Mouse (Mus musculus): ENCODE results near the gene Vipr1. TPM values are rescaled to one million over a fixed set of nuclear protein-coding genes. Genes with fewer than 3 reads are reported as not detected.

Vipr1 gene
- polyA plus RNA-seq, 1 experiment from 2014 or later, result 0.33 TPM

DNA sequence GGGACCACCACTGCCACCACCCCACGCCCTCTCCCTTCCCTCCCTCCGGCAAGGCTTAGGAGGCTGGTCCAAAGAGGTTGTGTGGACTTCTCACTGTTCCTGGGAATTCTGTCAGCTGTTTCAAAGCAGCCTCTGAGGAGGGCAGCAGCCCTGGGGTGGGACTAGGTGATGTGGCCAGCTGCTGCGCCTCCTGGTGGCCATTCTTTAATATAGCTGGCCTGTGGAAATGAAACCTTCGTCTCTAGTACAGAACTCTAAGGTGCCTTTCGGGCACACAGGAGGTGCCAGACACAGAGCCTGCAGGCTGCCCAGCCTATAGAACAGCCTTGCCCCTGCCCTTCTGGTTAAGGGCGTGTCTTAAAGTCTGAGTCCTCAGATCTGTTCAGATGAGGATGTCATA is 37.0 kb downstream of the Vipr1 start:
- peaks cover 11% of the 10 kb centered on the region for H3K4me1 ChIP-seq
- H3K9ac ChIP-seq, result peak overlapping the region; percentile 47; the same call in 1 of the 2 replicates
- no peak overlapping the region for H3K27ac ChIP-seq (replicated peaks)
- no peaks in the 10 kb centered on the region for H3K9me3 ChIP-seq
- 0 out of 2 replicates have a peak, but pooled peaks cover 4% of the 10 kb centered on the region for H3K27me3 ChIP-seq (replicated peaks)
- 11% methylated on average over 6 of the region's 6 CpGs for WGBS
- H3K4me3 ChIP-seq, result no peak overlapping the region
- no peak for ATAC-seq (ENCODE audit: extremely low read depth, insufficient number of reproducible peaks, low FRiP score, low TSS enrichment)
- peaks cover 8% of the 10 kb centered on the region for H3K36me3 ChIP-seq
- no peak overlapping the region for H3K4me2 ChIP-seq

DNA sequence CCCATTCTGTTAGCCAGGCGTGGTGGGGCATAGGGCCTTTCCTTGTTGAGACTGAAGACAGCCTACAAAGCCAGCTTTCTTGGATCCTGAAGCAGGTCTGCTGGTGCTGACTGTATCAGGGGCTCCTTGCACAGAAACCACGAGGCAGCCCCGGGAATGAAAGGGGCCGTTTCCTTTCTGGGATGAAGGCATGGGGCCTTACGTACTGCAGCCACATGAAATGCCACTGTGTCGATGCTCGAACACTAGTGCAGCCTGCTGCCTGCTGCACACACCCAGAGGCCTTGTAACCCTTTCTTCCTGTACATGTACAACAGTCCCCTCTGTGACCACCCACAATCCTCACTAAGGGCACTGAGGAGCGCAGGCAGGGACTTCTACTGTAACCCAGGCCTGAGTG is 38.7 kb downstream of the Vipr1 start:
- no peak for ATAC-seq (ENCODE audit: extremely low read depth, insufficient number of reproducible peaks, low FRiP score, low TSS enrichment)
- peaks cover 11% of the 10 kb centered on the region for H3K4me1 ChIP-seq
- H3K4me3 ChIP-seq, result no peak overlapping the region
- H3K9ac ChIP-seq, result 0 out of 2 replicates have a peak overlapping the region, but pooled peaks have one; percentile 28
- H3K9me3 ChIP-seq, result no peaks in the 10 kb centered on the region
- H3K27ac ChIP-seq (replicated peaks), result no peak overlapping the region
- WGBS, result 74% methylated on average over 8 of the region's 8 CpGs
- 0 out of 2 replicates have a peak, but pooled peaks cover 4% of the 10 kb centered on the region for H3K27me3 ChIP-seq (replicated peaks)
- peaks cover 21% of the 10 kb centered on the region for H3K36me3 ChIP-seq
- H3K4me2 ChIP-seq, result no peak overlapping the region

DNA sequence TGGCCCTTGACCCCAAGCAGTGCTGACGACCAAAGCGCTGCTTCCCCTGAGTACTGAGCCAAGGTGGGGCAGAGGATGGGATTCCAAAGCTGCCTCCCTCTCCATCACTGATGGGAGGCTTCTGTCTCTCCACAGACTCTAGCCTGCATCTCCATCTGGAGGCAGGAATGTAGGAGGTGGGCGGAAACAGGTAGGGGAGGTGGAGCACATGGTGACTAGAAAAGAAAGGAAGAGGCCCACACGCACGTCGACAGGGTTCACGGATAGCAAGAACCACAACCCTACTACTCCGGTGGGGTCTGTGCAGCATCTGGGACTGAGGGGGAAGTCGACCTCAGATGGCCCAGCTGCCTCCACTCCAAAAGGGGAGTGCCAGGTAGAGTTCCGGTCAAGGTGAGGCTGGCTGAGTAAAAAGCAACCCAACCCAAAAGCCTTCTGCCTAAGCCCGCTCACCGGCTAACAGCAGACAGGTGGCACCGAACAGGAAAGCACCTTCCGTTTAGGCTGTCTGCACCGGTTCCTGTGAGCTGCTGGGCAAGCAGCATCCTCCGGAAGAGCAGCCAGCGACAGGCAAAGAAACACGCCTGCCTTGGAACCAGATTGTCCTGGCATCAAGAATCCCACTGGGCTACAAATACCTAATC is 39.6 kb downstream of the Vipr1 start:
- 0 out of 2 replicates have a peak, but pooled peaks cover 4% of the 10 kb centered on the region for H3K27me3 ChIP-seq (replicated peaks)
- no peak overlapping the region for H3K27ac ChIP-seq (replicated peaks)
- no peak for ATAC-seq (ENCODE audit: extremely low read depth, insufficient number of reproducible peaks, low FRiP score, low TSS enrichment)
- H3K4me1 ChIP-seq, result peaks cover 7% of the 10 kb centered on the region
- 69% methylated on average over 18 of the region's 18 CpGs for WGBS
- H3K9me3 ChIP-seq, result no peaks in the 10 kb centered on the region
- no peak overlapping the region for H3K4me3 ChIP-seq
- no peak overlapping the region for H3K9ac ChIP-seq
- peaks cover 27% of the 10 kb centered on the region for H3K36me3 ChIP-seq
- no peak overlapping the region for H3K4me2 ChIP-seq

DNA sequence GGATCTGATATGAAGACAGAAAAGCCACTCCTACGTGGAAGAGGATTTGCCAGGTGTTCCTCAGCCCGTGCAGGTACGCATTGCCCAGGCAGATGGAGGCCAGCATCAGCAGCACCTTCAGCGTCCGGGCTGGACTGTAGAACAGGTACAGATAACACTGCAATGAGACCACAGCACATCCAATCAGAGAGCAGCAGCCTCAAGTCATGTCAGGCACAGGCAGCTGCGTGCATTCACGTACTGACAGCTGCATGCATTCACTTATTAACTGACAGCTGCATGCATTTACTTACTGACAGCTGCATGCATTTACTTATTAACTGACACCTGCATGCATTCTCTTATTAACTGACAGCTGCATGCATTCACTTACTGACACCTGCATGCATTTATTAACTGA is 42.2 kb downstream of the Vipr1 start:
- no peak overlapping the region for H3K4me2 ChIP-seq
- no peak overlapping the region for H3K27ac ChIP-seq (replicated peaks)
- no peak overlapping the region for H3K9ac ChIP-seq
- H3K36me3 ChIP-seq, result peaks cover 48% of the 10 kb centered on the region
- ATAC-seq (ENCODE audit: extremely low read depth, insufficient number of reproducible peaks, low FRiP score, low TSS enrichment), result no peak
- no peaks in the 10 kb centered on the region for H3K9me3 ChIP-seq
- 66% methylated on average over 7 of the region's 7 CpGs for WGBS
- H3K4me1 ChIP-seq, result no peaks in the 10 kb centered on the region
- no peak overlapping the region for H3K4me3 ChIP-seq
- H3K27me3 ChIP-seq (replicated peaks), result no peaks in the 10 kb centered on the region

DNA sequence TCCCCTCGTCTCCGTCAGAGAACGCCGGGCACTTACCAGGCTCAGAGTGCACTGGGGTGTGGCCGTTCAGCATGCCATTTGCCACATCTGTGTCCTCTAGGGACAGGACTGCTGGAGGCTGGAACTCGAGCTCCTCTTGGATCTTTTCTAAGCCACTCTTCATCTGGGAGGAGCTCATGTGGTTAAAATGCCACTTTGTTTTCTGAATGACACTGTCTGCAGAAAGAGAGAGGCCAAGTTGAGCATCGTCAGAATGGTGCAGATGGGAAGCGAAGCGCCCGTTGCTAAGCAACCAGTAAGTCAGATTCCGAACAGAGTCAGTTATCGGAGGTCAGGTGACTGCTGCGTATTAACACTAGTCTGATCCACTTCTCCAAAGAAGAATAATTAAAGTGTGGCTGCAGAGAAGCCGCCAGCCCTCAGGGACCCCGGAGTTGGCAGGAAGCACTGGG is 47.7 kb downstream of the Vipr1 start:
- 73% methylated on average over 15 of the region's 15 CpGs for WGBS
- Histone ChIP-seq H3K36me3 (peaks cover 55% of the 10 kb centered on the region), H3K4me2 (no peak overlapping the region), H3K4me1 (no peaks in the 10 kb centered on the region), H3K27me3 (replicated peaks) (no peaks in the 10 kb centered on the region), H3K27ac (replicated peaks) (no peak overlapping the region), H3K9me3 (no peaks in the 10 kb centered on the region), H3K9ac (no peak overlapping the region), H3K4me3 (no peak overlapping the region)
- ATAC-seq (ENCODE audit: extremely low read depth, insufficient number of reproducible peaks, low FRiP score, low TSS enrichment), result no peak

DNA sequence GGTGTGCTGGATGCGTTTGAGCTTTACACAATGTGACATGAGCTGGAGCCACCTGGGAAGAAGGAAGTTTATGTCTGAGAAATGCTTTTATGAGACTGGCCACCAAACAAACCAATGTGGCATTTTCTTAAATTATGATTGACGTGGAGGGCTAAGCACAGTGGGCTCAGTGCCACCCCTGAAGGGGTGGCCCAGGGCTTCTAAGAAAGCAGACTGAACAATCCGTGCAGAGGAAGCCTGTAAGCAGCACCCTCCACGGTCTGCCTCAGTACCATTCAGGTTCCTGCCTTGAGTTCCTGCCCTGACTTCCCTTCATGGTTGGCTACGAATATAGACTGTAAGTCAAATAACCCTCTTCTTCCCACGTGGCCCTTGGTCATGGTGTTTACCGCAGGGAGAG is 48.2 kb downstream of the Vipr1 start:
- Histone ChIP-seq H3K4me3 (no peak overlapping the region), H3K4me1 (no peaks in the 10 kb centered on the region), H3K27ac (replicated peaks) (no peak overlapping the region), H3K4me2 (no peak overlapping the region), H3K36me3 (peaks cover 52% of the 10 kb centered on the region), H3K9me3 (no peaks in the 10 kb centered on the region), H3K9ac (no peak overlapping the region), H3K27me3 (replicated peaks) (no peaks in the 10 kb centered on the region)
- WGBS, result 81% methylated on average over 7 of the region's 7 CpGs
- no peak for ATAC-seq (ENCODE audit: extremely low read depth, insufficient number of reproducible peaks, low FRiP score, low TSS enrichment)

DNA sequence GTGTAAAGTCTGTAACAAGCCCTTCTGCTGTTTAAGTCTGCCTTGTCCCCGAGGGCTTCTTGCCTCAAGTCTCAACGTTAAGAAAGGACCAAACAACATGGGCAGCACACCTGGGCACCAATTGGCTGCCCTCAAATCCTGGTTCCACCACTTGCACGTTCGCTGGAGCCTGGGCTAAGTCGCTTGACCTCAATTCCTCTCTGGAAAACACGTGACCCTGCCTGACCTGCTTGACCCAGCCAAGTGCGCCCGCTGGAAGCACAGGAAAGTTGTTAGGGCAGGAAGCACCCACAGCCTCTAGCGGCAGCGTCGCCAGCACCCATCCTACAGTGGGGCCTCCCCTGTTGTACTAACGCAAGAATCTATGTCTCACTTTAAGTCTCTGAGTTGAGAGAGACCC is 52.2 kb downstream of the Vipr1 start:
- Histone ChIP-seq H3K27ac (replicated peaks) (no peak overlapping the region), H3K27me3 (replicated peaks) (no peaks in the 10 kb centered on the region), H3K9ac (no peak overlapping the region), H3K4me1 (no peaks in the 10 kb centered on the region), H3K4me3 (no peak overlapping the region), H3K4me2 (no peak overlapping the region), H3K9me3 (no peaks in the 10 kb centered on the region), H3K36me3 (peaks cover 37% of the 10 kb centered on the region)
- no peak for ATAC-seq (ENCODE audit: extremely low read depth, insufficient number of reproducible peaks, low FRiP score, low TSS enrichment)
- 73% methylated on average over 12 of the region's 12 CpGs for WGBS

DNA sequence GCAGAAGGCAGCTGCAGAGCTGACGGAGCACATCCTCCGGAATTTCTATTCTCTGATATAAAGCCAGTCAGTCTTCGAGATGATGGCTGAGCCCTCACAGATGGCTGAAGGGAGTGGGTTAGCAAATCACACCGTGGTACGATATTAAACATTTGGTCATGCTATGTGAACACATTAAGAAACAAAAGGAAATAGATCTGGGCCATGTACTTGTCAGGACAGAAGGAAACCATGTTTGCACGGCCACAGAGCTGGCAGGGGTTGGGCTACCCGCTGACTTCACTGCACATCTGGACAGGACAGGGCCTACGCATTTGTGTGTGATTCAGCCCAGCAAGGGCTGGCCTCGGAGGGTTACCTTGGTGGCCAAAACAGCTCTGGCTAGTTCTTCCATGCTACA is 54.1 kb downstream of the Vipr1 start:
- no peaks in the 10 kb centered on the region for H3K4me1 ChIP-seq
- H3K9ac ChIP-seq, result no peak overlapping the region
- H3K27ac ChIP-seq (replicated peaks), result no peak overlapping the region
- no peak for ATAC-seq (ENCODE audit: extremely low read depth, insufficient number of reproducible peaks, low FRiP score, low TSS enrichment)
- 84% methylated on average over 9 of the region's 9 CpGs for WGBS
- peaks cover 32% of the 10 kb centered on the region for H3K36me3 ChIP-seq
- no peak overlapping the region for H3K4me2 ChIP-seq
- H3K27me3 ChIP-seq (replicated peaks), result no peaks in the 10 kb centered on the region
- H3K4me3 ChIP-seq, result no peak overlapping the region
- H3K9me3 ChIP-seq, result no peaks in the 10 kb centered on the region

DNA sequence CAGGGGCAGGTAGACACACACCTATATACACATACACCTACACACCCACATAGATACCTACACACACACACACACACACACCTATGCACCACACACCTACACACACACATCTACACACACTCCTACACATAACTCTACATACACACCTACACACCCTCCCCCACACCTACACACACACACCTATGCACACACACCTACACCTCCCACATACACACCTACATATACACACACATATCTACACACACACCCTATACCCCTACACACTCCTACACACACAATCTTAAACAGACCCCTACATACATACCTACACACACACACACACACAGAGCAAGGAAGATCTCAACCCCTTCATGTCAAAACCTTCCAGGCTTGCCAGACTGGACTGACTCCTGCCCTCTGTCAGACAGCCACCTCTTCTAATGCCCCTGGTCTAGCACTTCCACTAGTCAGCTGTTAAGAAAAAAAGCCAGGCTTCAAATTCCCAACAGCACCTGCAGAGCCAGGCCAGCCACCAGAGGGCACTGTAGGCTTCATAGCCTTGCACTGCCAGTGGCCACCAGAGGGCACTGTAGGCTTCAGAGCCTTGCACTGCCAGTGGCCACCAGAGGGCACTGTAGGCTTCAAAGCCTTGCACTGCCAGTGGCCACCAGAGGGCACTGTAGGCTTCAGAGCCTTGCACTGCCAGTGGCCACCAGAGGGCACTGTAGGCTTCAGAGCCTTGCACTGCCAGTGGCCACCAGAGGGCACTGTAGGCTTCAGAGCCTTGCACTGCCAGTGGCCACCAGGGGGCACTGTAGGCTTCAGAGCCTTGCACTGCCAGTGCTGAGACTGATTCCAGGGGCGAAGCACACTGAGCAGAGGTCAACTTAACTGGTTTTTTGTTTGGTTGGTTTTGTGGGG is 54.9 kb downstream of the Vipr1 start:
- H3K4me3 ChIP-seq, result no peak overlapping the region
- 94% methylated on average over 1 of the region's 1 CpGs for WGBS
- no peak for ATAC-seq (ENCODE audit: extremely low read depth, insufficient number of reproducible peaks, low FRiP score, low TSS enrichment)
- no peaks in the 10 kb centered on the region for H3K9me3 ChIP-seq
- no peak overlapping the region for H3K4me2 ChIP-seq
- no peaks in the 10 kb centered on the region for H3K4me1 ChIP-seq
- H3K9ac ChIP-seq, result no peak overlapping the region
- H3K27ac ChIP-seq (replicated peaks), result no peak overlapping the region
- H3K36me3 ChIP-seq, result peaks cover 30% of the 10 kb centered on the region
- no peaks in the 10 kb centered on the region for H3K27me3 ChIP-seq (replicated peaks)

DNA sequence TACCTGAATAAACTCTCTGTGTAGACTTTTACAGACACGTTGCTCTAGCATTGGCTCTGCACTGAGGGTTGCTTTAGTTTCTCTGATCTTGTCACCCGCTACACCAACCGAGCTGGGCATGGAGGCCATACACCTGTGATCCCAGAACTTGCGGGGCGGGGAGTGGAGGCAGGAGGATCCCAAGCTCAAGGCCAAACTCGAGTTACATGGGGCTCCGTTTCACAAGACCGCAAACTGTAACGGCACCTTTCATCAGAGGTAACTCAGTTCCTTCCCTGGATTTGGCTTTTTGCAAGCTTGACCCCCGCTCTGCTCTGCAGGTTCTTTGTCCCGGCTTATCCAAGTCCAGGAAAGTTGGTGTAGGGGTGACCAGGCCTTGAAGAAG is 61.7 kb downstream of the Vipr1 start:
- ATAC-seq (ENCODE audit: extremely low read depth, insufficient number of reproducible peaks, low FRiP score, low TSS enrichment), result no peak
- H3K9ac ChIP-seq, result peak overlapping the region; percentile 86
- no peak overlapping the region for H3K27ac ChIP-seq (replicated peaks)
- peaks cover 5% of the 10 kb centered on the region; the same call in 1 of the 2 replicates for H3K36me3 ChIP-seq
- peak overlapping the region; percentile 73 for H3K4me3 ChIP-seq
- no peaks in the 10 kb centered on the region for H3K9me3 ChIP-seq
- peaks cover 33% of the 10 kb centered on the region for H3K4me1 ChIP-seq
- 42% methylated on average over 11 of the region's 11 CpGs for WGBS
- no peaks in the 10 kb centered on the region for H3K27me3 ChIP-seq (replicated peaks)
- peak overlapping the region; percentile 94 for H3K4me2 ChIP-seq

DNA sequence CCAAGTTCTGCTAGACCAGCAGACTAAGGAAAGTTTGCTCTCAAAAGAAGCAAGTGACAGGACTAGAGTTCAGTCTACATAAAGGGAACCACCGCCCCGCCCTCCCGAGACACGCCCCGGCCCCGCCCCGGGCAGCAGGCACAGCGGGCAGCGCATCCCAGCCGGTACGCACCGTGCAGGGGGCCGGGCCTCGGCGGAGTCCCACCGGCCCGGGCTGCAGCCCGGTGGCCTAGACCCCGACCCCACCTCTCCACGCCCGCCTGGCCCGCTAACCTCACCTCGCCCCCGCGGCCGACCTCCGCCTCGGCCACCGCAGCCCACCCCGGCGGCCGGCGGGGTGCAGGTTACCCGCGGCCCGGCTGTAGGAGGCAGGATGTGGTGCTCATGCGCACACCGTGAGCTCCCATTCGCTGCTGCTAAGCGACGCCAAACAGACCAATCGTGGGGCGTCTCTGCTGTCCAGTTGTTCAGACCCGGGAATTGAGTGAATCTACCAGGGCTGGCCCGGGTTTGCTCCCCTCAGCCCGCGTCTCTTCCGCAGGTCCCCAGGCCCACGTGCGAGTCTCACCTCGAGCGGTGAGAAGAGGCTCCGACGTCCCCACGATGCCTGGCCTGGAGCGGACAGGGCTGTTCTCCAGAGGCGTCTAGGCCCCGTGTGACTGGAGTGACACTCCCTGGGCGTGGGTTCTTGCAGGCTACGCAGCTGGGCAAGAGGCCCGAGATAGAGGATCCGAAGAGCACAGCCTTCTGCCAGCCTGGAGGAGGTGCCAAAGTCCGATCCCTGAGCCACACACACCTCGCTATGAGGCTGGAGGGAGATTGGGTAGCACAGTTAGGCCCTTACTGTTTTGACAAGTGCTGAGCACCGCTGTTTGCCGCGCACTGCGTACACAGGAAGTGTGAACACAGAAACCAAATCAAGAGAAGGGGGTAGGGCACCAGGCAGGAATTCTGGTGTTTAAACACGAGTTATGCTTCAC is 62.4 kb downstream of the Vipr1 start, which contains the start of gene Sec22c:
Sec22c (minus strand) TSS at position 845 of the 980 bp plus-strand sequence.
- Histone ChIP-seq H3K4me2 (peak within 1 kb of the TSS; percentile 94), H3K4me1 (peaks cover 38% of the 10 kb centered on the region), H3K27ac (replicated peaks) (peak within 1 kb of the TSS; percentile 78), H3K9me3 (no peaks in the 10 kb centered on the region), H3K27me3 (replicated peaks) (no peaks in the 10 kb centered on the region), H3K9ac (peak within 1 kb of the TSS; percentile 86), H3K36me3 (no peaks in the 10 kb centered on the region), H3K4me3 (peak within 1 kb of the TSS; percentile 73)
- ATAC-seq (ENCODE audit: extremely low read depth, insufficient number of reproducible peaks, low FRiP score, low TSS enrichment), result peak; percentile 93
- WGBS, result 2% methylated on average over 68 of the region's 69 CpGs

All from heart, embryonic 13.5 days (tissue).